Mouse (Mus musculus) hindbrain, embryonic 16.5 days (tissue): Measurements from ENCODE around the gene Wdr83. TPM values are rescaled to one million over a fixed set of nuclear protein-coding genes. Genes with fewer than 3 reads are reported as not detected.
"Not testable (repeated sequence)": the region's sequence is repeated elsewhere in the genome, so short reads cannot be mapped to it uniquely, and the experiment has no call there.

ENCODE experiments used
- ATAC-seq: fragments of 200-750 bp; cut with Nextera tagmentation; 2 replicates; pipeline ENCODE4 v1.8.0; 2017; ENCODE audit warnings: moderate TSS enrichment, moderate library complexity
- H3K27ac ChIP-seq: fragments of 300-500 bp; sonication (generic); 2 replicates; pipeline ENCODE4 v1.5.1; 2014; ENCODE audit warnings: low read depth, mild to moderate bottlenecking, control low read depth, low read length, moderate library complexity
- H3K27me3 ChIP-seq: fragments of 300-500 bp; sonication (generic); replicated peaks from 2 replicates; pipeline ENCODE4 v1.6.1; 2014; ENCODE audit warnings: low read length; ENCODE audit not compliant: control insufficient read depth, insufficient read depth
- H3K36me3 ChIP-seq: fragments of 300-500 bp; sonication (generic); 2 replicates; pipeline ENCODE4 v1.6.1; 2014; ENCODE audit warnings: mild to moderate bottlenecking, low read length, moderate library complexity, mixed read lengths; ENCODE audit not compliant: control insufficient read depth, insufficient read depth
- H3K4me1 ChIP-seq: fragments of 300-500 bp; sonication (generic); 2 replicates; pipeline ENCODE4 v1.6.1; 2014; ENCODE audit warnings: low read depth, low read length; ENCODE audit not compliant: control insufficient read depth, insufficient read depth
- H3K4me2 ChIP-seq: fragments of 300-500 bp; sonication (generic); 2 replicates; pipeline ENCODE4 v1.6.1; 2014; ENCODE audit warnings: mild to moderate bottlenecking, low read length, control low read depth, moderate library complexity
- H3K4me3 ChIP-seq: fragments of 300-500 bp; sonication (generic); 2 replicates; pipeline ENCODE4 v1.5.1; 2014; ENCODE audit warnings: mild to moderate bottlenecking, low read length, control low read depth, moderate library complexity
- H3K9ac ChIP-seq: fragments of 300-500 bp; sonication (generic); 2 replicates; pipeline ENCODE4 v1.6.1; 2014; ENCODE audit warnings: low read depth, mild to moderate bottlenecking, control low read depth, low read length, moderate library complexity
- H3K9me3 ChIP-seq: fragments of 300-500 bp; sonication (generic); 2 replicates; pipeline ENCODE4 v1.6.1; 2014; ENCODE audit warnings: mild to moderate bottlenecking, low read length, moderate library complexity; ENCODE audit not compliant: control insufficient read depth
- WGBS: fragments of 180-500 bp; shearing (Covaris S2); extraction: QIAGEN DNeasy Blood & Tissue Kit; methylation state at CpG from one replicate; pipeline ENCODE4 v1.1.7; 2014; 5-methylcytosine and 5-hydroxymethylcytosine counted together
- polyA plus RNA-seq: library from polyadenylated mRNA; unstranded; fragments of >200 nt; fragmentation: Nextera tagmentation; extraction: Ambion mirVana; gene quantifications from 2 replicates; pipeline ENCODE4 v1.2.1, GENCODE M21; 2015

The Wdr83 gene
- polyA plus RNA-seq, result 45.5 and 50.6 TPM in 2 replicates

GRCm38 (mm10) chr8:85081216-85081555 is at the start of gene Wdr83:
Wdr83 (minus strand) TSS chr8:85081306.
- WGBS, result 1% methylated on average over 9 of the region's 9 CpGs
- peak; percentile 44; the same call in 1 of the 2 replicates for ATAC-seq
- no peaks in the 10 kb centered on the region for H3K9me3 ChIP-seq

GRCm38 (mm10) chr8:85123691-85124090 is 42.6 kb upstream of the Wdr83 start:
- H3K4me3 ChIP-seq, result no peak overlapping the region
- 90% methylated on average over 8 of the region's 8 CpGs for WGBS
- no peaks in the 10 kb centered on the region for H3K36me3 ChIP-seq
- H3K4me2 ChIP-seq, result no peak overlapping the region
- no peaks in the 10 kb centered on the region; the same call in 1 of the 2 replicates for H3K27me3 ChIP-seq
- H3K9me3 ChIP-seq, result no peaks in the 10 kb centered on the region
- no peak overlapping the region for H3K27ac ChIP-seq
- H3K9ac ChIP-seq, result no peak overlapping the region
- no peak for ATAC-seq
- peaks cover 4% of the 10 kb centered on the region for H3K4me1 ChIP-seq

More at GRCm38 (mm10) chr8:85081216-85081555, at the start of gene Wdr83:
- peaks cover 24% of the 10 kb centered on the region for H3K4me1 ChIP-seq
- peak within 1 kb of the TSS; percentile 87 for H3K4me3 ChIP-seq
- H3K4me2 ChIP-seq, result peak within 1 kb of the TSS; percentile 95
- no peaks in the 10 kb centered on the region for H3K36me3 ChIP-seq
- peak within 1 kb of the TSS; percentile 73 for H3K27ac ChIP-seq
- no peaks in the 10 kb centered on the region for H3K27me3 ChIP-seq
- H3K9ac ChIP-seq, result peak within 1 kb of the TSS; percentile 88

- H3K27me3 ChIP-seq, result no peaks in the 10 kb centered on the region; the same call in 1 of the 2 replicates
- ATAC-seq, result no peak
- H3K36me3 ChIP-seq, result no peaks in the 10 kb centered on the region
- H3K4me3 ChIP-seq, result no peak within 1 kb of the TSS
- peaks cover 5% of the 10 kb centered on the region for H3K4me1 ChIP-seq
- 76% methylated on average over 3 of the region's 3 CpGs for WGBS
- H3K27ac ChIP-seq, result no peak within 1 kb of the TSS
- no peaks in the 10 kb centered on the region for H3K9me3 ChIP-seq
- H3K4me2 ChIP-seq, result no peak within 1 kb of the TSS
- H3K9ac ChIP-seq, result no peak within 1 kb of the TSS
Observed at GRCm38 (mm10) chr8:85122995-85123394, 41.9 kb upstream of the Wdr83 start, which contains the start of gene Zfp791. Zfp791 (minus strand) TSS chr8:85123095.

- 0 out of 2 replicates have a peak, but pooled peaks have one; percentile 19 for ATAC-seq
- 79% methylated on average over 5 of the region's 5 CpGs for WGBS
- H3K4me1 ChIP-seq, H3K4me2 ChIP-seq, H3K9me3 ChIP-seq, H3K36me3 ChIP-seq, H3K27ac ChIP-seq, H3K4me3 ChIP-seq, H3K27me3 ChIP-seq, H3K9ac ChIP-seq: not testable (repeated sequence)
Observed at GRCm38 (mm10) chr8:85120251-85120650, 39.1 kb upstream of the Wdr83 start.

- peak; percentile 94 for ATAC-seq
- Histone ChIP-seq H3K4me3 (peak overlapping the region; percentile 60), H3K27ac (peak overlapping the region; percentile 63), H3K9me3 (no peaks in the 10 kb centered on the region), H3K4me2 (peak overlapping the region; percentile 77), H3K9ac (peak overlapping the region; percentile 75), H3K36me3 (no peaks in the 10 kb centered on the region), H3K27me3 (no peaks in the 10 kb centered on the region; the same call in 1 of the 2 replicates), H3K4me1 (peaks cover 5% of the 10 kb centered on the region)
- WGBS, result 7% methylated on average over 37 of the region's 37 CpGs
Observed at GRCm38 (mm10) chr8:85119052-85119981, 38.2 kb upstream of the Wdr83 start.

GRCm38 (mm10) chr8:85116984-85117383 is 35.9 kb upstream of the Wdr83 start:
- Histone ChIP-seq H3K36me3 (peaks cover under 1% of the 10 kb centered on the region), H3K27ac (no peak overlapping the region), H3K9me3 (no peaks in the 10 kb centered on the region; the same call in 1 of the 2 replicates), H3K4me1 (peaks cover 5% of the 10 kb centered on the region), H3K4me2 (no peak overlapping the region), H3K9ac (no peak overlapping the region), H3K4me3 (no peak overlapping the region), H3K27me3 (no peaks in the 10 kb centered on the region)
- ATAC-seq, result no peak
- 93% methylated on average over 7 of the region's 7 CpGs for WGBS

GRCm38 (mm10) chr8:85115501-85115900 is 34.4 kb upstream of the Wdr83 start:
- H3K4me1 ChIP-seq, result peaks cover 5% of the 10 kb centered on the region
- WGBS, result 77% methylated on average over 4 of the region's 4 CpGs

GRCm38 (mm10) chr8:85113241-85113640 is 32.1 kb upstream of the Wdr83 start:
- Histone ChIP-seq H3K4me1 (no peaks in the 10 kb centered on the region), H3K4me2 (no peak overlapping the region), H3K27me3 (no peaks in the 10 kb centered on the region), H3K9me3 (peaks cover 9% of the 10 kb centered on the region), H3K27ac (no peak overlapping the region), H3K9ac (no peak overlapping the region), H3K4me3 (no peak overlapping the region), H3K36me3 (peaks cover 26% of the 10 kb centered on the region)
- no peak for ATAC-seq
- WGBS, result 96% methylated on average over 10 of the region's 10 CpGs

More at GRCm38 (mm10) chr8:85115501-85115900, 34.4 kb upstream of the Wdr83 start:
- no peak overlapping the region for H3K9ac ChIP-seq
- no peak overlapping the region for H3K27ac ChIP-seq
- H3K27me3 ChIP-seq, result no peaks in the 10 kb centered on the region
- ATAC-seq, result no peak
- no peak overlapping the region for H3K4me2 ChIP-seq
- no peak overlapping the region for H3K4me3 ChIP-seq
- H3K36me3 ChIP-seq, result peaks cover 14% of the 10 kb centered on the region
- H3K9me3 ChIP-seq, result peaks cover 3% of the 10 kb centered on the region; the same call in 1 of the 2 replicates

- H3K27ac ChIP-seq, result no peak overlapping the region
- WGBS, result 90% methylated on average over 4 of the region's 4 CpGs
- H3K27me3 ChIP-seq, result no peaks in the 10 kb centered on the region
- peaks cover 2% of the 10 kb centered on the region; the same call in 1 of the 2 replicates for H3K9me3 ChIP-seq
- H3K4me1 ChIP-seq, result no peaks in the 10 kb centered on the region
- H3K36me3 ChIP-seq, result peaks cover 17% of the 10 kb centered on the region; the same call in 1 of the 2 replicates
- ATAC-seq, result no peak
- H3K9ac ChIP-seq, result no peak overlapping the region
- no peak overlapping the region for H3K4me2 ChIP-seq
- H3K4me3 ChIP-seq, result no peak overlapping the region
Observed at GRCm38 (mm10) chr8:85100076-85100665, 19.1 kb upstream of the Wdr83 start.
